Mouse (Mus musculus): Measurements from ENCODE around the gene Ythdc1.

DNA sequence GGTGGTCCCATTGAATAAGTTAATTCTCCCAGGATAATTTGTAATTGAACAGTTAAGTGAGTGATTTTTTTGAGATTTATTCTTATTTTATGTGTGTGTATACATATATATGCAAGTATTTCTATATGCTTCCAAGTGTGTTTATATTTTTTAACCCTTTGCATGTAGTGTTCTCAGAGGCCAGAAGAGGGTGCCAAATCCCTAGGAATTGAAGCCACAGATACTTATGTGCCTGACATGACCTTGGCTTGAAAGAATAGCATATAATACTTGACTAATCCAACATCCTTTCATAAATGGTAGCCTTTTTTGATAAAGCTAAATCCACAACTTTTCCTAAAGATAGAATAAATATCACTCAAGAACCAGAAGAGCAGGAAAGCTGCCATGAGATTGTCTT is 46.1 kb downstream of the Ythdc1 start:
- TF ChIP-seq BHLHE40 (IDR thresholded peaks at IDR 0.05; ENCODE audit: low read depth, low read length) (no peak), MXI1 (IDR thresholded peaks at IDR 0.05; ENCODE audit: low read depth, low read length) (no peak), UBTF (IDR thresholded peaks at IDR 0.05; ENCODE audit: low read depth, low read length) (no peak), EP300 (IDR thresholded peaks at IDR 0.05; ENCODE audit: low read length) (no peak)

Data from CH12.LX (cell line).